Comparison of ENCODE assay signal across 8 mouse cellular contexts in genomic region chr13:24639215-24640165, GRCm38 (mm10). TPM values are rescaled to one million over a fixed set of nuclear protein-coding genes. Genes with fewer than 3 reads are reported as not detected.
DNase-seq lines count a peak whose midpoint lies in the region; ATAC-seq and TF ChIP-seq lines count a peak whose summit lies in the region.

No protein-coding gene starts in this region.

- DNase-seq in heart, adult 11 months, result peak; percentile 91
- DNase-seq in heart, postnatal 25 days (ENCODE audit: low spot score), result no peak
- DNase-seq in CD4-positive, CD25-positive, alpha-beta regulatory T cell, adult 2 months (ENCODE audit: low read depth, low spot score), result peak; percentile 86
- no peak for DNase-seq in hindbrain, embryonic 10.5 days (ENCODE audit: low spot score)
- peak; percentile 45 for DNase-seq in lung, postnatal 10 days
- DNase-seq in stomach, postnatal 0 days (ENCODE audit: low spot score), result no peak
- no peak for DNase-seq in frontal cortex, postnatal 10 days (ENCODE audit: low spot score in 2 of 2)

- no peak for TF ChIP-seq CTCF in cortical plate, adult 2 months (IDR thresholded peaks at IDR 0.05; ENCODE audit: extremely low read depth, insufficient read depth, low read length)
- no peak for TF ChIP-seq CTCF in stomach, postnatal 0 days (IDR thresholded peaks at IDR 0.05; ENCODE audit: low read depth)

- H3K9ac ChIP-seq in stomach, postnatal 0 days (ENCODE audit: low read length), result peak overlapping the region; percentile 52; the same call in 1 of the 2 replicates

- 16% methylated on average over 22 of the region's 22 CpGs for WGBS in hindbrain, embryonic 10.5 days
- WGBS in stomach, postnatal 0 days, result 18% methylated on average over 22 of the region's 22 CpGs

- TF ChIP-seq EP300 in stomach, postnatal 0 days (optimal IDR thresholded peaks at IDR 0.05), result no peak

- intact Hi-C loops in heart, postnatal 25 days (cut with DNase I), result no loop called here

- TF ChIP-seq POLR2A in cortical plate, adult 2 months (IDR thresholded peaks at IDR 0.05; ENCODE audit: extremely low read depth, insufficient read depth, low read length), result no peak

- H3K4me3 ChIP-seq in cortical plate, adult 2 months (ENCODE audit: insufficient read depth, low read length), result peak overlapping the region; percentile 93
- peak overlapping the region; percentile 65 for H3K4me3 ChIP-seq in hindbrain, embryonic 10.5 days
- H3K4me3 ChIP-seq in stomach, postnatal 0 days (ENCODE audit: low read depth, low read length), result peak overlapping the region; percentile 59

- H3K4me2 ChIP-seq in stomach, postnatal 0 days (replicated peaks; ENCODE audit: low read depth), result peak overlapping the region; percentile 99

- H3K36me3 ChIP-seq in hindbrain, embryonic 10.5 days, result no peaks in the 10 kb centered on the region
- H3K36me3 ChIP-seq in stomach, postnatal 0 days (ENCODE audit: control insufficient read depth, insufficient read depth, low read length), result no peaks in the 10 kb centered on the region

- H3K27me3 ChIP-seq in hindbrain, embryonic 10.5 days (ENCODE audit: insufficient read depth, poor library complexity, severe bottlenecking), result peaks cover 64% of the 10 kb centered on the region
- no peaks in the 10 kb centered on the region for H3K27me3 ChIP-seq in stomach, postnatal 0 days (ENCODE audit: control insufficient read depth, insufficient read depth, low read length)

- peaks cover 15% of the 10 kb centered on the region for H3K4me1 ChIP-seq in cortical plate, adult 2 months (ENCODE audit: control insufficient read depth, insufficient read depth, low read length)
- peaks cover 56% of the 10 kb centered on the region for H3K4me1 ChIP-seq in hindbrain, embryonic 10.5 days (replicated peaks)
- 0 out of 2 replicates have a peak, but pooled peaks cover 2% of the 10 kb centered on the region for H3K4me1 ChIP-seq in stomach, postnatal 0 days (replicated peaks; ENCODE audit: control insufficient read depth, insufficient read depth)

- peak overlapping the region; percentile 91 for H3K27ac ChIP-seq in cortical plate, adult 2 months (ENCODE audit: insufficient read depth, low read length)
- peak overlapping the region; percentile 78 for H3K27ac ChIP-seq in hindbrain, embryonic 10.5 days
- H3K27ac ChIP-seq in stomach, postnatal 0 days (replicated peaks), result no peak overlapping the region

- ATAC-seq in stomach, postnatal 0 days (ENCODE audit: low FRiP score, low TSS enrichment), result 0 out of 2 replicates have a peak, but pooled peaks have one; percentile 15

- H3K9me3 ChIP-seq in hindbrain, embryonic 10.5 days, result no peaks in the 10 kb centered on the region
- H3K9me3 ChIP-seq in stomach, postnatal 0 days (ENCODE audit: control insufficient read depth, low read length), result no peaks in the 10 kb centered on the region

RNA-seq across cellular contexts. Expression of gene Ripor2, which starts 57.5 kb away (rescaled TPM):
- total RNA-seq in heart, postnatal 25 days (2021), result 1 to 10 TPM; 5.3 to 7.2 TPM
- 25.6 and 26.6 TPM in 2 replicates for polyA plus RNA-seq in cortical plate, adult 2 months (2012; rRNA removed)
- 3.7 and 6.4 TPM in 2 replicates for polyA plus RNA-seq in hindbrain, embryonic 10.5 days (2016; fragmentation: Nextera tagmentation; extraction: Ambion mirVana)
- polyA plus RNA-seq in stomach, postnatal 0 days (2015; fragmentation: Nextera tagmentation; extraction: Ambion mirVana), result 1.6 and 1.8 TPM in 2 replicates

Comparison
In these comparisons a context has a peak if more than half of its experiments do, and no peak if none do; other contexts are left out.
1. DNase-seq: peak in heart, adult 11 months (single experiment), CD4-positive, CD25-positive, alpha-beta regulatory T cell, adult 2 months (single experiment) and lung, postnatal 10 days (single experiment); none in heart, postnatal 25 days (single experiment), hindbrain, embryonic 10.5 days (single experiment), stomach, postnatal 0 days (single experiment) and frontal cortex, postnatal 10 days (0 of 2).
2. Peak in every context shown above with its lines, with median percentiles within 50 percentile points of each other: H3K4me3 ChIP-seq.